Mouse (Mus musculus) olfactory bulb, adult 2 months (tissue): ENCODE measurements around the gene Mgme1. TPM values are rescaled to one million over a fixed set of nuclear protein-coding genes. Genes with fewer than 3 reads are reported as not detected.

ENCODE experiments used
- H3K27ac ChIP-seq: fragments of 200-500 bp; 2 replicates; pipeline ENCODE4 v1.5.1; 2012; ENCODE audit warnings: low read depth, low read length; ENCODE audit not compliant: insufficient read depth
- H3K4me1 ChIP-seq: fragments of 200-500 bp; 2 replicates; pipeline ENCODE4 v1.6.1; 2012; ENCODE audit warnings: low read length; ENCODE audit not compliant: control insufficient read depth, insufficient read depth
- H3K4me3 ChIP-seq: fragments of 200-500 bp; 2 replicates; pipeline ENCODE4 v1.5.1; 2012; ENCODE audit warnings: mild to moderate bottlenecking, low read depth, low read length, moderate library complexity; ENCODE audit not compliant: insufficient read depth
- CTCF ChIP-seq: fragments of 200-500 bp; IDR thresholded peaks from 2 replicates; pipeline ENCODE4 v1.5.1; 2012; ENCODE audit warnings: low read depth, mild to moderate bottlenecking, low read length, moderate library complexity; ENCODE audit not compliant: insufficient read depth
- POLR2A ChIP-seq: fragments of 200-500 bp; IDR thresholded peaks from 2 replicates; pipeline ENCODE4 v1.6.1; 2012; ENCODE audit warnings: mild to moderate bottlenecking, low read depth, low read length, moderate library complexity; ENCODE audit not compliant: insufficient read depth
- WGBS: fragments of 180-500 bp; shearing (Covaris S2); methylation state at CpG from one replicate; pipeline ENCODE4 v1.1.7; 2018; 5-methylcytosine and 5-hydroxymethylcytosine counted together
- polyA plus RNA-seq: library from polyadenylated mRNA; stranded (reverse); fragments of >200 nt; gene quantifications from 2 replicates; pipeline ENCODE4 v1.2.4, GENCODE M21; 2012; ENCODE audit warnings: low replicate concordance; ENCODE audit not compliant: missing spikeins, insufficient read depth, insufficient read length

Mgme1 gene
- polyA plus RNA-seq, 1 experiment = not detected

DNA sequence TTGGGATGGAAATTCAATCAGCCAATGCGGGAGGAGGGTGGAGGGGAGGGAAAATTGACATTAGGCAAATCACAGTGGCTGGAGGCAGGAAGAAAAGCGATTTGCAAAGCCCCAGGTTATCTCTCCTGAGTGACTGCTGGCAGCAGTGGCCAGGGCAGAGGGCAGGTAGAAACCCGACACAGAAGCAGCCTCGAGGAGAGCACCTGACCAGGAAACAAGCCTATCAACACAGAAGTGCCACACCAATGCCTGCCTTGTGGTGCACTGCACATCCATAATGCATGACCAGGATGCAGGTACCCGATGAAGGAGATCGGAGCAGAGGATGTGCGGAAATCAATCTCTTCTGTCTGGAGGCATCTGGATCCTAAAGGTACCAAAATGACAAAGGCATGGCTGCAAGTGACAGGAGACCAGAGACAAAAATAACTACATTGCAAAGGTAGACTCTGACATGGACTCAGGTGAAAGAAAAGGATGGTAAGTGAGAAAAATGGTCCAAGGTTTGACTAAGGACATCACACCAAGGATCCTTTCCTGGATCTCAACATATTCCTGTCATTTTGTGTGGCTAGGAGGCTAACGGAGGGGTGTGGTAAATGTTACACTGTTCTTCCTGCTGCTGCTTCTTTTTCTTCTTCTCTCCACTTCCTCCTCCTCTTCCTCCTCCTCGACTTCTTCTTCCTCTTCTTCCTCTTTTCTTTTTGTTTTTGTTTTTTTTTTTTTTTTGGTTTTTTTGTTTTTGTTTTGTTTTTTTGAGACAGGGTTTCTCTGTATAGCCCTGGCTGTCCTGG is 33.5 kb upstream of the Mgme1 start:
- 78% methylated on average over 9 of the region's 9 CpGs for WGBS
- no peak overlapping the region for H3K27ac ChIP-seq

DNA sequence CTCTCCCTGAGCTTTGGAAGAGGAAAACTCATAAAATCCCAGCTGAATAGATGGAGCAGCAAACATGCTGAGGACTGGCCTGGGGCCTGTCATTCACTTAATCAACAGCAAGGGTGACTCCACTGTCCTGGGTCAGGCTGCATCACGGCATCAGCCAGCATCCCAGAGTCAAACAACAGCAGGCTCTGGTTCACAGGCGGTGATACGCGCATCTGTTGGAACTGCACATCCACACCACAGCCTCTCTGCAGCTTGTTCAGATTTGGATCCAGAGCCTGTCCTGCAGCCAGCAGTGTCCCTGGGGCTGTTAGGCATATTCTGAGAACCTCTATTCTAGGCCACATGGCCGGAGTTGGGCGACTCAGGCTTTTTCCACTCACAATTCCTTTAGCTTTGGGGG is 32.1 kb upstream of the Mgme1 start:
- TF ChIP-seq POLR2A (no peak), CTCF (no peak)
- 78% methylated on average over 6 of the region's 6 CpGs for WGBS
- H3K27ac ChIP-seq = no peak overlapping the region
- no peaks in the 10 kb centered on the region for H3K4me1 ChIP-seq
- H3K4me3 ChIP-seq = no peak overlapping the region

More for the DNA sequence above, 33.5 kb upstream of the Mgme1 start:
- no peak for TF ChIP-seq POLR2A
- TF ChIP-seq CTCF = no peak
- Histone ChIP-seq H3K4me1 (no peaks in the 10 kb centered on the region), H3K4me3 (no peak overlapping the region)

DNA sequence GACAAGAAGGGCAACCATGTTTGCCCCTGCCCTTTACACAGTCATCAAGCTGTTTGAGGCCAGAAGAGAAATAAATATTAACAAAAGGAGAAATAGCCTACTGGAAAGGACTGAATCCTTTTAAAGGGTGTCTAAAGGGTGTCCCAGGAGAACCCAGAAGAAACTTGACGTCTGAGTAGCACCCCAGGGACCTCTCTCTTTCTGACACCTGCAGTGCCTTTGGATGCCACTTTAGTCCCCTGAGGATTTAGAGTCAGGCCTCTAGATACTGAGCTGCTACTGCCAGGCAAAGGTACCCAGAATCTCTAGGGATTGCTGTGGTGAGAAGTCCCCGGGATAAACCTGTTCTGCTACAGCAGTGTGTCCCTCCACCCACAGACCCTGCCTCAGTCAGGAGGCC is 31.1 kb upstream of the Mgme1 start:
- WGBS = 71% methylated on average over 2 of the region's 2 CpGs
- Histone ChIP-seq H3K4me1 (no peaks in the 10 kb centered on the region), H3K4me3 (no peak overlapping the region), H3K27ac (no peak overlapping the region)
- TF ChIP-seq CTCF (no peak), POLR2A (no peak)

DNA sequence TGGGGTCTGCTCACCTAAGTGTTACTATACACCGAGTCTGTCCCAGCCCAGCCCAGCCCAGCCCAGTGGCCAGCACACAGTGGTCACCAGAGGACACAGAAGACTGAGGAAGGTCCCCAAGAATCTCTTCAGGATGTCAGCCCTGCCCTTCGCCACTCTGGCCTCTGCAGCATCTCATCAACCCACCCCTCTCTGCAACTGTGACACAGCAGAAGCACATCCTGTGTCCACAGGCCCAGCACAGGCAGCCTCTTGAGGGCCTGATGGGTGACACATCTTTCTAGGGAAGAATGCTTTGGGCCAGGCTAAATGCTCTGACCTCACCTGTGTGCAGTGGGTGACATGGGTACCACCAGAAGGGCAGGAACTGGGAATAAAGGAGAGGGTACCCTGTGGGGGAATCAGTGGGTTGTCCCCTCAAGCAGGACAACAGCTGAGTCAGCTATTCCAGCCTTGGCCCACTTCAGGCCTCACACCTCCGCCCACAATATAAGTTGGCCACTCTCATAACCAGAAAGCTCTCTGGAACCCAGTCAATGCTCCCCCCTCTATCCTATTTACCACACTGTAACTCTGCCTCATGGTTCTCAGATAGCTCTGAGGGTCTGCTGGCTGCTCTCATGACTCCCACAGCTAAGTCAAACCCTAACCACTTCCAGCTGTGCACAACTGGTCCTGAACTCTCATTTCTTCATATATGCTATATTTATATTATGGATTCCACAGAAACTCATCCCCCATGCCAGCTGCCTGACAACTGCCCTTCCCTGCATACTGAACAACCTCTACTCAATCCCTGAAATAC is 30.2 kb upstream of the Mgme1 start:
- 91% methylated on average over 3 of the region's 3 CpGs for WGBS
- TF ChIP-seq POLR2A (no peak), CTCF (no peak)

DNA sequence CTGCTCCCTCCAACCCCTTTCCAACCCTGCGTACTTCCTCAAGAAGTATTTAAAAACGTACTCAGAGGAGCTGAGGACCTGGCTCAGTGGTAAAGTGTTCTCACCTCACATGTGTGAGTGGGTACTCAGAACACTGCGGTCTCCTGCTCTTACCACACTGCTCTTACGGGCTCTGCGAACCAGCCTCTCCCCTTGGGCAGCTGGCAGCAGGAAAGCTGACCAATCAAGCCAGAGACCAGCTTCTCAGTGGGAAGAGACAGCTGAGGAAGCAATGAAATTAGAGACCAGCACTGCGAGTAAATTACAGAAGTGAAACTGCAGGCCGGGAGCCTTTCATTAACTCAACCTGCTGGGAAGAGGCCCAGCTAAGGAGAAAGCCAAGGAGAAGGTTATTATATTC is 25.0 kb upstream of the Mgme1 start:
- Histone ChIP-seq H3K27ac (no peak overlapping the region), H3K4me1 (no peaks in the 10 kb centered on the region), H3K4me3 (no peak overlapping the region)
- no peak for TF ChIP-seq POLR2A
- TF ChIP-seq CTCF = no peak
- 67% methylated on average over 7 of the region's 7 CpGs for WGBS

More for the DNA sequence above, 30.2 kb upstream of the Mgme1 start:
- no peaks in the 10 kb centered on the region for H3K4me1 ChIP-seq
- H3K27ac ChIP-seq = no peak overlapping the region
- H3K4me3 ChIP-seq = no peak overlapping the region

DNA sequence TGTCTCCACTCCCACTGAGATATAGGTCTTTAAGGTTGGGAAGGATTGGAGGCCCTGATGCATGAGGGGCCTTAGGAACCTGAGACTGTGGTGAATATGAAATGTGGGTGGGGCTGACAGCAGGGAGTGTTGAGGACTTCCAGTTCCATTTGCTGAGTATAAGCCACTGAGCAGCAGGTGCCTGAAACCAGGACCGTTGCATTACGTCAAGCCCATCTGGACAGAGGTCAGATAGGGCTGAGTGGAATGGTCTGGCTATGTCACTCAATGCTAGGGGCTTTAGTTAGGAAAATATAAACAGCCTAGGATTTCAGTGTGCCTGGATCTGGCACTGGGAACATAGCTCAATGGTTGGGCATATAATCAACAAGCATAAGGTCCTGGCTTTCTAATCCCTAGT is 24.2 kb upstream of the Mgme1 start:
- no peak overlapping the region for H3K4me3 ChIP-seq
- no peaks in the 10 kb centered on the region for H3K4me1 ChIP-seq
- no peak for TF ChIP-seq POLR2A
- no peak for TF ChIP-seq CTCF
- WGBS = 88% methylated on average over 2 of the region's 2 CpGs
- no peak overlapping the region for H3K27ac ChIP-seq

DNA sequence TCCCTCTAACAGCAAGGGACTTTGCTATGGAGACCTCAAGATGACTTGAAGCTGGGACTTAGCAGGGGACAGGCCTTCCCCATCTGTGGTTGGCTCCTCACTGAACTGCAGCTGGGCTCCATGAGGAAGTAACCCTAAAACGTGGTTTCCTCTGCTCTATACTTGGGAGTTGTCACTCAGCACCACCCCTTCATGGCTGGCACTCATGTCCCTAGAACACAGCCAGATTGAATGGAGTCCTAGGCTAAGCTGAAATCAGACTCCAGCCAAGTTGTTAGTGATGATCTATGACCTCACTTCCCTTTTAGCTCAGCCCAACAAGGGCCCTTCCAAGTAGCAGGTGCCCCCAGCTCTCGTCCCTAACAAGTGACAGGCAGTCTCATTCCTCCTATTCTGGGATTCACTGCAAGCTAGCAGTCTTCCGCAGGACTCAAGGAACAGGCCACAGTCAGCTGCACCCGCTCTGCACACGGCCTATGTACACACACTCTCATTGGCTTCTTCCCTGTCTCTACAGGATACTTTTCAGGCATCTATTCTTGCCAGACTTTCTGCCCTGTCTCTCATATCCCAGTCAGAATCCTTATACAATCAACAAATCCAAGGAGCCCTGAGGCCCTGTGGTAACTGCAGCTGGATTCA is 23.0 kb upstream of the Mgme1 start:
- no peaks in the 10 kb centered on the region for H3K4me1 ChIP-seq
- WGBS = 52% methylated on average over 5 of the region's 5 CpGs
- TF ChIP-seq POLR2A (no peak), CTCF (no peak)
- no peak overlapping the region for H3K27ac ChIP-seq
- no peak overlapping the region for H3K4me3 ChIP-seq

DNA sequence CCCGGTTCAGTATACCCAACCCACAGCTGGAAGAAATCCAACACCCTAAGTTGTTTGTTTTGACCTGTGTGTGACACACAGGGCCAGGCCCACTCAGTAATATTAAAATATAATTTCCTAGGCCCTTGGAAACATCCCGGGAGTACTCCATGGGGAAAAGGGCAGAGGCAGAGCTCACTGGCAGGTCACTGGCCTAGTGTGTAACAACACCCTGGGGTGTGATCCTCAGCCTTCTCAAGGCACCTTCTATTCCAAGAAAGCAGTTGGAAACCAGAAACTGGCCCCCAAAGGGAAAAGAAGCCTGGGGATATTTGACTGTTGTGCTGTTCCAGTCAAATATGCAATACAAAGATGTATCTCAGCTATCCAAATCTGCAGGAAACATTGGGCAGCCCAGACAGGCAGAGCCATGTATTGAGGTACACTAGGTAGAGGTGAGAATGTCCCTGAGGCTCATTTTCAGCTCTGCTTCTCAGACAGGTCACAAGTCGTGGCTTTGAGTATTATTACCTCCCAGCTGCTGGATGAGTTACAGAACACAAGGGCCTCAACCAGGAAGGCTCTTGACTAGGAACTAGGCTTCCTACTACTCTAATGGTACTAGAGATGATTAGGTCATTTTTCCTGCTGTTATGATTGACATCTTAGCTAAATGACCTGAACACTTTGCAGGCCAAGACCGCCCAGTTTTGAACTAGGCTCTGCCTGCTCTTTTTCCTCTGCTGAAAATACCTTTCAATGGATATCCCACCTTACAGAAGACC is 21.7 kb upstream of the Mgme1 start:
- 56% methylated on average over 4 of the region's 4 CpGs for WGBS
- H3K4me1 ChIP-seq = no peaks in the 10 kb centered on the region
- TF ChIP-seq POLR2A (no peak), CTCF (no peak)
- H3K27ac ChIP-seq = no peak overlapping the region
- no peak overlapping the region for H3K4me3 ChIP-seq

DNA sequence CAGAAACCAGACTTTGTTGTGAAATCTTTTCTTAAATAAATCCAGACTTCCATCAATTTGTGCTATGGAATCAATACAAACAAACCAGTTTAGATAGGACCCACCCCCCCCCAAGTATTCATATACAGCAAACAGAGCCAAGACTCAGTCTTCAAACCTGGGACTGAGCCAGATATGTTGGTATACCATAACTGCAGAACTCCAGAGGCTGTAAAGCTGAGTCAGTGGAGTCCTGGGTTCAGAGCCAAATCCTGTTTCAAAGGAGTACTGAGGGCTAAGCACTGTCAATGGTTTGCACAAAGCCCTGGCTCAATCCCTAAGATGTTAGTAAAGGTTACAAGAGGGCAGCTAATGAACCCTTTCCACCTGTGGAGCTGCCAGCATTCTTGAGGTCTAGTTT is 20.4 kb upstream of the Mgme1 start:
- H3K4me1 ChIP-seq = no peaks in the 10 kb centered on the region
- no peak overlapping the region for H3K27ac ChIP-seq
- TF ChIP-seq POLR2A (no peak), CTCF (no peak)
- no peak overlapping the region for H3K4me3 ChIP-seq
